Mouse (Mus musculus): ENCODE results near the gene Soga1.

DNA sequence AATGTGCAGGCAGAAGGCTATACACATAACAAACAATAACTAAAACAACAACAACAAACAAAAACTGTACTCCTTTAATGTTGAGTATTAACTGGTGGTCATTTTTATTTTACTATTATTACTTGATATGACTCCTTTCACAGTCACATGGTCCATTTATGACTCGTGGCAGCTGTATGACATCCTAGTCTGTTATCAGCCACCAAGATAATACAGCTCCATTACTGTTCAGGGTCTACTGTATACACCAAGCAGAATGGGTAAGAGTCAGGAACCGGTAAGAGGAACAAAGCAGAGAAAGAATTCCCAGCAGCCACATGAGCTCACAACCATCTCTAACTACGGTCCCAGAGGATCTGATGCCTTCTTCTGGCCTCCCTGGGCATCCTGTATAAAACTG is 46.2 kb upstream of the Soga1 start:
- TF ChIP-seq CTCF (IDR thresholded peaks at IDR 0.05; ENCODE audit: low read depth) (no peak), EP300 (optimal IDR thresholded peaks at IDR 0.05) (no peak)

All from stomach, postnatal 0 days (tissue).